Mouse (Mus musculus) C2C12 (cell line): Measurements from ENCODE around the gene Kcnv2.

Source experiments
- CTCF ChIP-seq: IDR thresholded peaks from one replicate; pipeline ENCODE4 v1.5.1; 2011; ENCODE audit not compliant: control insufficient read depth, insufficient read depth, insufficient read length
- MYOD1 ChIP-seq: IDR thresholded peaks from one replicate; pipeline ENCODE4 v1.6.1; 2011; ENCODE audit warnings: low read depth; ENCODE audit not compliant: control insufficient read depth, insufficient read length

DNA sequence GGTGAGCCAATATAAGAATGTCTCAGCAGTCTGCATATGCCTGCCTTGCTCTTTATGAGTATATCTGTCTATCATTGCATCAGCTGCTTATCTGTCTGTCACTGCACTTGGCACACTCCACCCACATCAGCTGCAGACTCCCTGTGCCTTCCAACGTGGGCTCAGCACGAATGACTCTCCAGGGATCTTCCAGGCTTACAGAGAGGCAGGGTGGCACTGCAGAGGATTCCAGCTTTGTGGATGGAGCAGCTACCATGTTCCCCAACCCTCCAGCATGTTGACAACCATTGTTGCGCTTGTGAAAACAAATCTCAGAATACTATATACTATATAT is 9.3 kb upstream of the Kcnv2 start:
- TF ChIP-seq MYOD1: no peak
- TF ChIP-seq CTCF: no peak
